Mouse (Mus musculus) cerebellum, postnatal 36 days (tissue): ENCODE data around the gene Ccl28.
A peak's percentile ranks its signal among the peaks of the same experiment; 100 is the strongest.
"Not testable (repeated sequence)": the region's sequence is repeated elsewhere in the genome, so short reads cannot be mapped to it uniquely, and the experiment has no call there.

ENCODE experiments used
- DNase-seq, 2 experiments: peaks; one replicate each; pipeline ENCODE4 v3.0.0; 2021 to 2022; ENCODE audit warnings: mixed read lengths in 2 of 2

Gene Ccl28

GRCm38 (mm10) chr13:119649699-119650046 lies 26.1 kb downstream of the Ccl28 start:
- DNase-seq, result no peak

- DNase-seq, result no peak
These were observed 31.1 kb downstream of the Ccl28 start for GRCm38 (mm10) chr13:119654734-119655133.

DNA sequence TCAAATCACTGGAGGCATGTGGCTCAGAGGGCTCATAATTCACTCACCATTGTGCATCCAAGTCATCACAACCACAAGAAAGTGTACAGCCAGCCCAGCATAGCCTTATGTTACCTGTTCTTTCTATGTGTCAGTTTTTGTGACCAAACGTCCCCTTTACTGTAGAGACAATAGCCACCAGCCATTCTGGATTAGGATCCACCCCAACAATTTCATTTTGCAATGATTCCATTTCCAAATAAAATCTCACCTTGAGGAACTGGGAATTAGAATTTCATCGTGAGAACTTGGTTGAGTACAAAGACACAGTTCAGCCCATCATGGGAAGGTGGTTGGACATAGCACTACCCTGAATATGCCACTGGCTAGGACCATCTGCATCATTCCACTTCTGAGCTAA lies 32.6 kb downstream of the Ccl28 start:
- no peak for DNase-seq

- no peak for DNase-seq
These were observed 33.3 kb downstream of the Ccl28 start for GRCm38 (mm10) chr13:119656846-119657416.

- DNase-seq, result peak; percentile 10 to 16
These were observed 37.8 kb downstream of the Ccl28 start for GRCm38 (mm10) chr13:119661420-119661819.

- DNase-seq, result no peak
These were observed 55.2 kb downstream of the Ccl28 start for GRCm38 (mm10) chr13:119678794-119679193.

- no peak for DNase-seq
These were observed 56.1 kb downstream of the Ccl28 start for GRCm38 (mm10) chr13:119679721-119680120.

- no peak for DNase-seq
These were observed 57.5 kb downstream of the Ccl28 start for GRCm38 (mm10) chr13:119681161-119681560.

DNA sequence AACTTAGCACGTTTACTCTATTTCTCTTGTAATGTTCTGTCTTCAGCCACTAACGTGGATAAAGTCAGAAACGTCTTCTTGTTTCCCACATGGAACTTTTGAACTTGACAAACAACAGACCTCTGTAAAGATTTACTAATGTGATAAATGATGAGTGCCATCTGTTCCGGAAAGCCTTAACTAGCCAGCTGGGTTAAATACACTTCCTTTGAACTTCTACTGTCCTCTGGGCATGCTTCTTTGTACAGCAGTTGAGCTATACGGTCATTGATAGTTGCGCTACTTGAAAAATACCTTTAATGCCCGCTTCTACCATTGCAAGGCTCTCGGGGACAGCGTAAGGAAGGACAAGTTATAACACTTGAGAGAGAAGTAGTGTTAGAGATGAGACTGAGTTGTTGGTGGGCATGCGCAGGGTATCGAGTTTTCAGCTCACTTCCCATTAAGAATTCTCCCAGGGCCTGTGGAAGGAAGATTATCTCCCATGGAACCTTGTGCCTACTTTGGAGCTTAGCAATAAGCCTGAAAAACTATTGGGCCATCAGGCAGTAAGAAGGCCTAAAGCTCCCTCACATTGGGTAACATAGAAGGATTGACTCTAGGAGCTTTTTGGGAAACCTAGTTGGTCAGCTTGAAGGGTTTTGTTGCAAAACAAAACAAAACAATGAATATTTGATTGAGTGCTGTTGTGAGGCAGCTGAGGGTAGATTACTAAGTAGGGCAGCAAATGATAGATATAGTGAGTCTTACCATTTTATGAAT lies 61.0 kb downstream of the Ccl28 start:
- no peak for DNase-seq

GRCm38 (mm10) chr13:119689709-119690038 lies 66.1 kb downstream of the Ccl28 start:
- no peak for DNase-seq

DNA sequence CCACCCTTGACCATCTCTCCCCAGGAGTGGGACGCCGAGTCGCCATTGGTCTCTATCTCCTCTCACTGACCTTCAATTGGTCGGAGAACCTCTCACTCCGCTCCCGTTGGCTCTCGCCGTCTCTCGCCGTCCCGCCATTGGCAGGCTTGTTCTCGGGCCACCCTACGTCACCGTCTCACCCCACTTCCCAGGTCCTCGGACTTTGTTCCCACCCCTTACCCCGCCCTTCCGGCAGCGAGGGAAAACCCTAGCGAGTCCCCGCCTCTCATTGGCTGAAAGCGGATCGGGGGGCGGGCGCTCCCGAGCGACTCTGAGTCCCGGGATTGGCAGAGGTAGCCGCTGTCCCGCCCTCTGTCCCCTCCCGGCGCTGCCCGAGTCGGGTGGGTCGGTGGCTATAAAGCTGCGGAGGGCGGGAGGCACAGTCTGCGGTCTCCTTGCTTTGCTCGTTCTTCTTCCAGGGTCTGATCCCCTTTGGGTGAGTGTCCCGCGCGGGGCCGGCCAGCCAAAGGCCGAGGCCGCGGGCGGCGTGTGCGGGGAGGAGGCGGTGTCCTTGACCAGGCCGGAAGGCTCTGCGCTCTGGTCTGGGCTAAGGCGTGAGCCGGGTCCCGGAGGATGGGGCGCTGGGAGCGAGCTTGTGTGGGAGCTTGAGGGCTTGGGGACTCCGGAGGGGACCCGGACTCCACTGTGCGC lies 66.6 kb downstream of the Ccl28 start, which contains the start of gene Hmgcs1:
TSS of gene Hmgcs1 (plus strand) at position 341 of the 690 bp plus-strand sequence.
- peak; percentile 97 to 99 for DNase-seq

GRCm38 (mm10) chr13:119690876-119691620 lies 67.4 kb downstream of the Ccl28 start:
- DNase-seq, result peak; percentile 27 to 32

DNA sequence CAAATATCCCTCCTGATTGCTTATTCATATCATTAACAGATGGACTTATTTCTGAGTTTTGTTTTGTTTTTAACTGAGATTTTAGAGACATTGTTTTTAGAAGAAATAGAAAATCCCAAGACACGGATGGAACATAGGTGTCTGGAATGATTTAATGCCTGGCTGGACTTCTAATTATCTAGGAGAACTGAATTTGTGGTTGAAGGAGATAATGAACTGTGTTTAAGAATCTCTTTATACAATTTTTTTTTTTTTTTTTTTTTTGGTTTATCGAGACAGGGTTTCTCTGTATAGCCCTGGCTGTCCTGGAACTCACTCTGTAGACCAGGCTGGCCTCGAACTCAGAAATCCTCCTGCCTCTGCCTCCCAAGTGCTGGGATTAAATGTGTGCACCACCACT lies 68.3 kb downstream of the Ccl28 start:
- DNase-seq, result not testable (repeated sequence)

DNA sequence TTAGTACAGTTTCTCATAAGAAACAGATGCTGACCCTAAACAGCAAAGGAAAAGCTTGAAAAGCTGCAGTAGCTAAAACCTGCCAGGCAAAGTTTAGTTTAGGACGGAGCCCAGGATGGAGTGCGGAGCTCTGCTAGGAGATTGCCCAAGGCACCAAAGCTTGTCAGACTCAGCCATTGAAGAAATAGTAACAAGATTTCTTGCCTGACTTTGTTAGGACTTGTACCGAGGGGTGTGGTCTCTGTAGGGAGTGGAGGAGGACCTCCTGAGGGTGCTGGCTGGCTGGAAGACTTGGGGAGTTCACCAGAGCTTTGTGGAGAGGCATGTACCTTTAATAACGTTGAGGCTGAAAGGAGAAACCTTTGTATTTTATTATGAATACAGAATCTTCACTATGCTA lies 72.1 kb downstream of the Ccl28 start:
- DNase-seq, result no peak

- no peak for DNase-seq
These were observed 72.9 kb downstream of the Ccl28 start for GRCm38 (mm10) chr13:119696496-119696895.

DNA sequence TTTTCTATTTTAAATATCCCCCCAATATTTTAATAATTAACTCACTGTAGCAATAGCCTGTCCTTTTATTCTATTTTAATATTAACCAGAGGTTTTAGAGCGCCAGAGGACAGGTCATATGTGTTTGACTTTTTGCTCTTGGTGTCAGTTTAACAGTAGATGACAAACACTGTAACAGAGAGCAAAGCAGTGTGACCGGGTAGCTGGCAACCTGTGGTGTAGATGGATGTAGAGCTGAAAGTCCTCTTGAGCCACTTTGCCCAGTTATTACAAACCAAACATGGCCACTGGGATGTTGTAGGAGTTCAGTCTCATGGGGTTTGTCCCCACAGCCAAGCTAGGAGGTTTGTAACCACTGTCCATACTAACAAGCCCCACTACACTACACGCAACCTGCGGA lies 74.8 kb downstream of the Ccl28 start:
- DNase-seq, result no peak
